Mouse (Mus musculus): ENCODE results near the gene Imp3. TPM values are rescaled to one million over a fixed set of nuclear protein-coding genes. Genes with fewer than 3 reads are reported as not detected.

The Imp3 gene
- total RNA-seq, 2 experiments from 2014 or later = 43.0 to 46.6 TPM

DNA sequence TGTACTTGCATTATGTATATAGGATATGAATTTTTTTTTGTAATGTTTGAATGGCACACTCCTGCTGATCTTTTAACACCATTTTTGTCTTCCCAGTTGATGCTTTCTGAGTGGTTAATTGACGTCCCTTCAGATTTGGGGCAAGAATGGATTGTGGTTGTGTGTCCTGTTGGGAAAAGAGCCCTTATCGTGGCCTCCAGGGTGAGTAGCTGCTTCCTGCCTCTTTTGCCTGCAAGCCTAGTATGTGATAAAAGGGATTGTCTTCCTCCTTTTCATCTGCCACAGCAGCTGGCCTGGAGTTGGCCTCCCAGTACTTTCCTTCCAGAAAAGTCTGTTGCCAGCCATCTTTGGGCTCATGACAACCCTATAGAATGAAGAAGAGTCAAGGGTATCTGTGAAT, 32.9 kb downstream of the Imp3 start:
- DNase-seq = no peak

- DNase-seq = no peak
These were observed 36.8 kb downstream of the Imp3 start for GRCm38 (mm10) chr9:56973960-56974524.

GRCm38 (mm10) chr9:56975199-56975598, 37.9 kb downstream of the Imp3 start:
- no peak for DNase-seq

DNA sequence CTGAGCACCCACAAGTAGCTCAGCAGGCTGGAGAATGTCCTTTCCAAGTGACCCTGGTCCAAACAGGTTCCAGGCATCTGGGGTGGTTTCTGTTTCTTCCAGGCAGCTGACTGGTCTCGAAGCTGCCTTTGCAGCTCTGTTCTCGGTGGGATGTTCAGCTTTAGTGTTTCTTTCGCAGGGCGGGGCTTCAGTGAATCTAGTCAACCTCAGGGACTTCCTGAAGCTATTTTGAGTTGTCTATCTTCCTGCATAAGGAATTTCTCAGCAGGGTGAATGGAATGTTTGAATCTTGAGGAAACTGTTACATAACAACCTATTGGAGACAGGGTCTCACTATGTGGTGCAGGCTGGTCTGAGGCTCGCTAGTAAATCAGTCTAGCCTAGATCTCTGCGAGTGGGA, 42.9 kb downstream of the Imp3 start:
- no peak for DNase-seq

- DNase-seq = no peak
These were observed 44.2 kb downstream of the Imp3 start for GRCm38 (mm10) chr9:56981502-56981901.

Other genes starting within 250 kb of the Imp3 start
- 1 to 10 TPM; 2.0 to 2.6 TPM for gene Lingo1, start 141.0 kb upstream of the Imp3 start, total RNA-seq (2021)
- under 1 TPM; 0.72 to 0.82 TPM for gene Odf3l1, start 72.8 kb upstream of the Imp3 start, total RNA-seq (2021)
- 10 to 100 TPM; 22.0 to 31.7 TPM for gene Cspg4, start 72.4 kb upstream of the Imp3 start, total RNA-seq (2021)
- 1 to 10 TPM; 7.0 to 9.3 TPM for gene Snx33, start 9.1 kb upstream of the Imp3 start, total RNA-seq (2021)
- 1 to 10 TPM; 6.4 to 6.8 TPM for gene Snupn, start 13.4 kb downstream of the Imp3 start, total RNA-seq (2021)
- 10 to 100 TPM; 11.3 to 12.6 TPM for gene Ptpn9, start 57.4 kb downstream of the Imp3 start, total RNA-seq (2021)
- 10 to 100 TPM; 25.1 to 29.9 TPM for gene Sin3a, start 134.6 kb downstream of the Imp3 start, total RNA-seq (2021)
- 10 to 100 TPM; 48.9 to 61.6 TPM for gene Man2c1, start 193.2 kb downstream of the Imp3 start, total RNA-seq (2021)
- gene Neil1, start 210.8 kb downstream of the Imp3 start, total RNA-seq (2021) = 1 to 10 TPM; 4.3 to 4.7 TPM
- gene Commd4, start 220.9 kb downstream of the Imp3 start, total RNA-seq (2021) = 10 to 100 TPM; 30.4 to 30.6 TPM

Measured in gastrocnemius, postnatal 10 days (tissue).